Mouse (Mus musculus): ENCODE measurements around the gene Cmc1.

DNA sequence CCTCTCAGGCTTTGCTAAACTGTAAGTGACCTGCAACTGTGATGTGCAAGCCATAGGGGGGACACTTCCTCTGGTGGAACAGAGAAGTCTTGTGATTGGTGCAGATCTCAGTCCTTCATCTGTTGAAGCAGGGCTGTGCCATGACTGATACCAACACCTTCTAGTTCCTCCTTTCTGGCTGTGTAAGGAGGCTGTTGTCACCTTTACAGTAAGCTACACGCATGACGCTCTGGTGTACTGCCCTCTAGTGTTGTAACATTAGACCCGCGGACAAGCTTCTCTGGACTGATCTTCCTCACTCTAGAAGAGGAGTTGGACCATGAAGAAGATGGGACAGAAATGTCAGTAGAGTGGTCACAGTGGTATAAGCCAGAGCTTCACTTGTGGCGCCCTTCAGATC is 18.6 kb upstream of the Cmc1 start:
- peak; percentile 75 for TF ChIP-seq CTCF (IDR thresholded peaks at IDR 0.05; ENCODE audit: low read depth)
- TF ChIP-seq EP300 (optimal IDR thresholded peaks at IDR 0.05): no peak

All from stomach, postnatal 0 days (tissue).